Mouse (Mus musculus): ENCODE results near the gene Coasy.

- no peak for TF ChIP-seq CTCF (conservative IDR thresholded peaks at IDR 0.05; ENCODE audit: low read length)
- TF ChIP-seq NANOG (IDR thresholded peaks at IDR 0.05; ENCODE audit: borderline replicate concordance, low read length), result no peak
- TF ChIP-seq POU5F1 (IDR thresholded peaks at IDR 0.05; ENCODE audit: borderline replicate concordance, low read length), result no peak
Observed at GRCm38 (mm10) chr11:101078121-101078520, 4.2 kb upstream of the Coasy start, which contains the start of gene Hsd17b1.
